Mouse (Mus musculus): ENCODE results near the gene Tmem117.

The Tmem117 gene

DNA sequence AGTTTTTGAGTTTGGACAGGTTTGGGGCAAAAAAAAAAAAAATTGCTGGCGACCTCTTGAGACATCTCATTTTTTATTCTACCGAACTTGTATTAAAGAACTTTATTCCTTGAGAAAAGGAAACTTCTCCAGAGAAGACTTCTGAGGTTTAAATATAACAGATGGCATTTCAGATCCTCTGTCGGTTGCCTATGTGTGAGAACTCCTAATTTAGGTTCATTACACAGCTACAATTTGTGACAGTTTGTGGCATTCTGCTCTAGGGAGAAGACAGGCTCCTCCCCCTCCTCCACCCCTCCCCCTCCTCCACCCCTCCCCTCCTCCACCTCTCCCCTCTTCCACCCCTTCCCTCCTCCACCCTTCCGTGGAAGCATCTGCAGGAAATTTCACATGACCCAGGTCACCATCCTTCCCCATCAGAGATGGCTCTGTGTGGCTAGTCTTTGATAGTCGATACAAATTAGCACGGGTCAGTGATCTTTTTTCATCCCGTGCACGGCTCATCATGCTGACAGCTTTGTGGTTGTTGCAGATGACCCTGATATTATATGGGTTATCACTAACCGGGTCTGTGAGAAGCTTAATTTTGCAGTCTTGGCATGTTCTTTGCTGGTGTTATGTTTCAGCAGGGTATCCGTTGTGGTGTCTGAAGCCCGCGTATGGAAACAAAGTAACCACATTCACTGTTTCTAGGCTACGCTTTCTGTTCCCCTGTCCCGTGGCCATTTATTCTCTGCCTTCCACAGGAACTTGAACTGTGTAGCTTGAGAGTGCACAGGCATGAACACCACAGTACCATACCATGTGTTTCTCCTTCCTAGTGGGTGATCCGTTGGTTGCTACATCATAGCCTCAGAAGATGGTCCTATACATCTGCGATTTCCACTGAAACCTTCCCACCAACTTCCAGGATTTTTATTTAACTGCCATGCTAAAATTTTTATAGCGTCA, 147.4 kb downstream of the Tmem117 start:
- no peak for DNase-seq

DNA sequence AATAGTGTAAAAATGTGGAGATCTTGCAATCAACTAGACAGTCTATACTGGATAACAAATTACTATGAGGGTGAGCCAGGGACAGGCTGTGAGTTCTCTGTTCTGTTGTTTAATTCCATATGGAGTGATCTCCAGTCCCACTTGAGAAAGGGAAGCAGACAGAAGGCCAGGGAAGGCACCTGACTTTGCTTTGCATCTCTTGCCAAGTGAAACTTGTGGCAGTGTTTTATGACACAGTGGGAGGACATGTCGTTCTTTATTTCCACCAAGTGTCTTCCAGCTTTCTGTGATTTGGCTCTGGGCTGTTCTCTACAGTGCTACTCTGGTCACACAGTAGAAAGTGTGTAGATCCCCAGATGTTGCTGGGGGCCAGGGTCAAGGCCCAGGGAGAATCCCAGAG, 152.5 kb downstream of the Tmem117 start:
- DNase-seq, result peak; percentile 67

DNA sequence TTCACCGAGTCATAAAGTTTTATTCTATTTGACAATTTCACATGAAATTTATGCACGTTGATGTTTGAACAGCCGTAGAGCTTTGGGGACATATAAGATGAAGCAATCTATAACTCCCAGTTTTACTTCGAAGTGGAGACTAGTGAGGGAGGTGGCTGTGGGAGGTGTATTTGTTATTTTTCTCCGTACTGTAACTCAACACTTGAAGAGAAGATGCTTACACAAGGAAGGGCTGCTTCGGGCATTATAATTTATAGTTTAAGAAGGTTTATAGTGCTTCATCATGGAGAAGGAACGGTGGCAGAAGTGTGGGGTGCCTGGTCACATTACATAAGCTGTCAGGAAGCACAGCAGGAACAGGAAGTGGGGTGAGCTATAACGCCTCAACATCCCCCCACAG, 164.4 kb downstream of the Tmem117 start:
- DNase-seq, result no peak

DNA sequence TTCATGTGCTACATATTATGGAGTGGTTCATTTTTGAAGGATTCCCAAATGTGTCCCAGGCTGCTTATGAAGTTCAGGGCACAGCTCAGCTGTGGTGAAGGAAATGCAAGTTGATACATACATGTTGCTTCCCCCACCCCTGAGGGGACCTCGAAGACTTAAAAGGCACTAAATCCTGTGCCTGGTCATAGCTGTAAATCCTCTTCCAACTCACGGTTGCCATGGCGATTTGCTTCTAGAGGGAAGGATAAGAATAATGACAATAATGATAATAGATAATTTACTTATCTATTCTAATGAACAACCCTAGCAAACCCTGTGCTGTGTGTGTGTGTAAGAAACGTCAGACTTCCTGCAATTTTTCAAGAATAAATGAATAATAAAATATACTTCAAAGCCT, 166.5 kb downstream of the Tmem117 start:
- DNase-seq, result no peak

DNA sequence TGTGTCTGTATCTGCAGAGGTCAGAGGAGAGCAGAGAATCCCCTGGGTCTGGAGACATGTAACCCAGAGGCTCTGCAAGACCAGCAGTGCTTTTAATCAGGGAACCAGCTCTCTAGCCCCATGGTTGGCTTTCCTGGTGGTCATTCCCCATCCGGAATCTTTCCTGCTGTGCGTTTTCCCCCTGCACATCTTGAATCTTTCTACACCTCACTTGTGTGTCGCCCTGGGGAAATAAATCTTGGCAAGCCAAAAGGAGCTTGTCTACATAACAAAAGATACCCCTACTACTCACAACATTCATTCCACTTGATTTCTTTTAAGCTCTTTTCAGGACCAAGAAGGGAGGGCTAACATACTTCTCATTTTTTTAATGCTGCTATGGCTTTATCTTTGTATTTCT, 169.2 kb downstream of the Tmem117 start:
- no peak for DNase-seq

DNA sequence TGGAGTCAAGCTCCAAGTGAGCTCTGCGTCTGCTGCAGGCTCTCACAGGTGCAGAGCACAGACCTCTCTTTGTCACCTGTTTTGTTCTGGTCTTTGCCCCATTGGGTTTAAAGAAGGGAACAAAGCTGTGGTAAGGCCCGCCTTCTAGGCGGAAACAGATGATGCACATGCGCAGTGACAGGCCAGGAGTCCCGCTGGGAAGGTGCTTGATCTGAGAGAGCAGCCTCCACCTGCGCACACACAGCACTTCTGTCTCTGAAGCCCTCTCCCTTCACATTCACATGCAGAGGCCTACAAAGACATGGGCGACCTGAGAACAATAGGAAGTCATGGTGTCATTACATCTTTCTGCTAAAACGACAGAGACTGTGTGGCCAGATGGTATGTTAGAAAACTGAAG, 172.4 kb downstream of the Tmem117 start:
- DNase-seq, result no peak

DNA sequence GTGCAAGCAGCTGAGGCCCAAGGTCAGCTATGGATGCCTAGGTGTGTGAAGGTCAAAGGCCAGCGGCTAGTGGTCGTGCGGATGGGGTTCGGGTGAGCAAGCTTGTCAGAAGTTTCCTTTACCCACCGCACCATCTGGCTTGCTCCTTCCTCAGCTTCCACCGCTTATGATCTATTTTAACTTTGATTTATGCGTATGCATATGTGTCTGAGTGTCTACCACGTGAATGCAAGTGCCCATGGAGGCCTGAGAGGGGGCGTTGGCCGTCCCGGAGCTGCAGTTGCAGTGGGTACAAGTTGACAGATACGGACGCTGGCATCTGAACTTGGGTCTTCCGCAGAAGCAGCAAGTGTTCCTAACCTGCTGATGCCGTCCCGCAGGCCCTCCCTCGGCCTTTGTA, 173.8 kb downstream of the Tmem117 start:
- no peak for DNase-seq

DNA sequence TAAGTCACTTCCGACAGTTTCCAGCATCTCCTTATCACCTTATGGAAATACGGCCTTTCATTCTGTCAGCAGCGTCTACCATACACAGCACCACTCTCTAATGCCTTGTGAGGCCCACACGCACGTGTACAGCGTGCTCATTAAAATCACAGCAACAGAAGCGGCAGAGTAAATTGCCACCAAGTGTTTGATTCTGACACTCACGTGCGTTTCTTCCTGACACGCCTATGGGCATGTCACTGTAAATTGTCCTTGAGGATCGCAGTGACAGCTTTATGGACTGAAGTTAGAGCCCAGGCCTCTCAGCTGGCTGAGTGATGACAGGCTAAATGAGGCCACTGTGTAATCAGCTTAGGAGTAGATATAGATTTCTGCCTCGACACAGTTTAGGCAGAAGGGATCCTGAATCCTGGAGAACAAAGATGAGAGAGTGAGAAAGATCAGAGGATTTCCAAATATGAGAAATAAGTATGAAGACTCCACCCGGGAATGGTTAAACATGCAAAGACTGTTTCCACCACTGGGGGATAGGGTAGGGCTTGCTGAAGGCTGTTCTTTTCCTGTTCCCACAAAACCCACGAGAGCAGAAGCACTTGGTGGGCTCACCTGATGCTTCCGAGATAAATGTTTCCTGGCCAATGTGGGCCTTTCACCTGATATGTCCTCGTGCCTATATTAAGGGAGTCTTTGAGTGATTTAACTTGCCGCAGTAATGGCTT, 174.8 kb downstream of the Tmem117 start:
- DNase-seq, result no peak

DNA sequence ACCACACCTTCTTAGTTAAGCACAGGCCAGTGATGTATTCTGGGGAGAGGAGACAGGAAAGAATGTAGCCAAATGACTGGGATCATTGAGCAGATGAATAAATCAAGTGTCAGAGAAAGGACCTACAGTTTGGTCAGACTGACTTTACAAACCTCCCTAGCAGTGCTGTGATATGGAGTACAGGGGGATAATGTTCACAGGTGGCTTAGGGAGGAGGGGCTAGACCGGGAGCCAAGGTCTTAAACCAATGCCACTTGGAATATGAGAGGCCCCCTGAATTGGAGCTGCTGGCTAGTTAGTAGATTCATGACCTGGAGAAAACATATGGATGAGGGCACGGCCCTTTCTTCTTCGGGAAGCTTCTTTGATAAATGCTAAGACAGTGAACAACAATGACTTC, 177.0 kb downstream of the Tmem117 start:
- DNase-seq, result no peak

DNA sequence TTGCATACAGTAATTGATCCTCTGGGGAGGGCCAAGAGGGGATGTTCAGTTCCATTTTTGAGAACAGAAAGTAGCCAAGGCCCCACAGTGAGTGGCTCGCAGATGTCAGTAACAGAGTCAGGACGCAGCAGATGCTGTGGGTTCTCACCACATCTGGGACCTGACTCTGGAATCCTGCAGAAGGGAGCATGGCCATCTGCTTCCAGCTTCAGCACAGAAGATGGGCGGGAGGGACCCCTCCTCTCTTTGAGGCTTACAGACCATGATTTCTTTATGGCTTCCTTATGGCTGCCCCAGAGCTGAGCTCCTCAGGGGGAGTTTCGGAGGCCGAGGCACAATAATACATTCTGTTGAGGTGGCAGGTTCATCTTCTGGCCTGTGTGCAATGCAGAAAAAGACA, 182.5 kb downstream of the Tmem117 start:
- DNase-seq, result no peak

DNA sequence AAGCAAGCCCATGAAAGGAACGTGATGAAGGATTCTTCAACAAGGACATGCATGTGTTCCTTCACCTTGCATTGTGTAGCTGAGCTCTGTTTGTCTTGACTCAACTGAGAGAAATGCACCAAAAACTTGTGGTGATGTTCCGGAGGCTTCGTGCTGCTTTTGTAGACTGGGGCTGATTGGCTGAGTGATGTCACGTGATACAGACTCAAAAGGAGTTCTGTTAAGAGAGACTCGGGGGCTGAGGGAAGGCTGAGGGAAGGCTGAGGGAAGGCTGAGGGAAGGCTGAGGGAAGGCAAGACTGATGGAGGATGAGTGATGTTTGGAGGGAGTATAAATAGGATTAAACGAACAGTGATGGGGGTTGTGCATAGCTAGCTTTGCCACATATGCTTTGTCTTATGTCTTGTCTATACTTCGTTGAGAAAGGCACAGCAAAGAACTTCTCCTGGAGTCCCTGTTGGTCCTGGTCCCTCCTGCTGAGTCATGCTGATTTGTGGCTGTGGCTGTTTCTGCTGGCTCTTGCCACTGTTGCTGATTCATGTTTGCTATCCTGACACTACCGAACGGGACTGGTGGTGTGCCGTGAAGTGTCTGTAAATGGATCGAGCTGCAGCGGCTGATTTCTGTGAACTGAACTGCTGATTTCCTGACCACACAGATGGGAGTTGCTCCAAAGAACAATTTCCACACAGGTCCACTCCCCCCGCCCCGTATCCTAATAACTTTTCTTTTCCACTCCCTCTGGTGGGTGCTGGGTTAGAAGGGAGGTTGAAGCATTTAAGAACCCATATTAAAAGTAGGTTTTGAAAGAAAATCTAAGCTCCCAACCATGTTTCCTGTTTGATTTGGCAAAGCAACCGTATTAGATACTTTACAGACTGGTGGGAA, 185.4 kb downstream of the Tmem117 start:
- DNase-seq, result no peak

DNA sequence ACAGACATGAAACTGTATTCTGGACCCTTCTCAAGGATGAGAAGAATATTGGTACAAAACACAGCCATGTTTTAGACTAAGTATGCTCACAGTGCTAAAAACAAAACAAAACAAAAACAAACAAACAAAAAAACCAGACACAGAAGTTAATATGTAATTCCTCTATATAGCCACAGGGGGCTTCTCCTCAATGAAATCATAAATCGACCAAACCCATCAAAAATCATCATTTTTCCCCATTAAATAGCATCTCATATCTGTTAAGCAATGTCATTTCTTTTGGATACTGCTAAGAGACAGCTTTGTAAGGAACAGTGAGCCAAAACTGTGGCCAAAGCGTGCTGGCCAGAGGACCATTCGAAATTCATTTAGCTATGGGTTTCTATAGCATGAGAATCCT, 206.6 kb downstream of the Tmem117 start:
- DNase-seq, result no peak

DNA sequence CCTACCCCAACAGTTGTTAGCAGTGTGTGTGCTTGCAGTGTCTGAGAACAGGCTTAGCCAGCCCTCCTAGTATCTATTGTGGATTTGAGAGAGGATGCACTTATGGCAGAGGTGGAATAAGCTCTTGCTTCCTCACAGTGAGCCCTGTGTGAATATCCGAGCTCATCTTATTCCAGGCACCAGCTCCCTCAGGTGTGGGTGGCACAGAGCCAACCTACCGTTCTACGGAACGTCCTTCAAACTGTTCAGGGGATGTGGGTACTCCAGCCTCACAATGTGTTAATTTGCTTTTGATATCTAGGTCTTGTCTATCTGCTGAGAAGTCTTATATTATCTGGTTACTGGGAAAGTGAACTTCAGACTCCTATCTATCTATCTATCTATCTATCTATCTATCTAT, 209.6 kb downstream of the Tmem117 start:
- no peak for DNase-seq

DNA sequence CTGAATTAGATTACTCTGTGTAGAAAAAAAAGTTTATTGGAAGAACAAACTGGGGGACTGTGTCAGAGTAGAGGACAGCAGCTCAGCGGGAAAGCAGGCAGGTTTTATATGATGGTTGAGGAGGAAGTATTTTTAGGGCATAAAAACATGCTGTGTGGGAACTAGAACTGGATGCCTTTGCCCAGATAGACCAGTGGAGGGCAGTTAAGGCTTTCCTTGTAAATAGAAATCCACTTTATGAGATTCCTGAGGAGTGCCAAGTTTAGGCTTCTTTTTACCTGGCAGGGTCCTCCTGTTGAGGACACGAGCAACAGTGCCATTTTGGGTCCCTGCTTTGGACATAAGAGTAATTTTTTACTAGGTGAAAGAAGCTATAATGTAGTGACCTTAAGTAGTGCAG, 218.5 kb downstream of the Tmem117 start:
- DNase-seq, result peak; percentile 33

DNA sequence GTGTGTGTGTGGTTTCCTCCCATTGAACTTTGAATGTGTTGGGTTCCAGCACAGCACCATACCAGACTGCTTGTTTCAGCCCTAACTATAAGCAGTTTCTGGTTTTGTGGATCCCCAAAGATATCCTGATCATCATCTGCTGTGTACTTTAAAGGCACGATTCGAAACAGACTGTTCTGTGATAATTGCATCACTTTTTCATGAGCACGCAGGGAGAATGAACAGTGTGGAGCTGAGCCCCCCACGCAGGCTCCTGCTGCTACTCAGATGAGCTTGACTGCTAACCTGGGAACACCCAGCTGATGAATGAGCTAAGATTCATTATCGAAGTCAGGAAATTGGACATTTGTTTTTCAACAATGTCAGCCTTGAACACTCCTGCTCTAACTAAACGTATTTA, 230.6 kb downstream of the Tmem117 start:
- no peak for DNase-seq

DNA sequence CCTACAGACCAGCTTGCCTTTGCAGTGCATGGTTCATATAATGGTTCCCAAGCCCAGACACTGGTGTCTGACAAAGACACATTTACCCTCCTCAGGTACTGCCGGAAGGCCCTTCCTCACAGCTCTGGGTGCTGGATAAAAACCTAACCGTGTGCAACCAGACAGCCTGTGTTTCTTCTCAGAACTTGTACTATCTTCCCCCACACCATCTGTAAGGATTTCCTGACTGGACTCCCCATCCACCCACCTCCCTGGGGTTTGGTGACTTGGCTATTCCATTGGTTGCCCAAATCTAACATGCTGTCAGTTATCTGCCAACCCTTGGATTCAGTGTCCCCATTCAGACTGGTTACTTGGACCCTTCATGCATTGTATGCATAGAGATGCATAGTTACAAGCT, 232.1 kb downstream of the Tmem117 start:
- no peak for DNase-seq

DNA sequence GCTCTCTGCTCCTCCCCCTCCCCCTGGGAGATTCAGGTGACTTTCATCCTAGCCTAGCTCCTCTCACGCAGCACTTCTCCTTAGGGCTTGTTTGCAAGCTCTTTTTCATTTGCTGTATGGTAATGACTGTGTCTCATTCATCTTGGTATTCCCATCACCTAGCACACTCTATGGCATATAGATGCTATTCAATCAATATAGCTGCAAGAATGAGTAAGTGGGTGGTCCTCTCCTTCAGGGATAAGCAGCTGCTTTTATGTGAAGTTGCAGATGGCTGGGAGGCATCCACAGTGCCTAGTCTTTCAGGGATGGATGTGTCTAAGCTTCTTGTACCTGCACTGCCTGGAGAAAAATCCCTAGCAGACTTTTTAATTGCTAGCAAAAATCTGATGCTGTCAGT, 235.1 kb downstream of the Tmem117 start:
- DNase-seq, result no peak

DNA sequence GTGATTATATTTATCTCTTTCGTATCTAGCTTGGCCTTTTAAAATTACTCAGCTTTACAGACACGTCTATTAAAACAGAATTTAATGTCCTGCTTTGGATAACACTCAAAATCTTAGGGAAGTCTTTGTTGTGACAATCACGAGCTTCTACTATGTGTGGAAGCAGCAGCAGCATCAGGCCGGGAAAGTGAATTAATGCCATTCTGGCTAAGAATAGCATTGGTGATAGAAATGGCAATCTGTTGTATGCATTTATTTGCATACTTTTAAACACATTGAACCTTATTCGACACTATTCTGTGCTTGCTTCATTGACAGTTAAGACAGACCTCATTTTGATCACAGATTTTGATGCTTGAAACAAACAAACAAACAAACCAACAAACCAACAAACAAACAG, 239.3 kb downstream of the Tmem117 start:
- no peak for DNase-seq

DNA sequence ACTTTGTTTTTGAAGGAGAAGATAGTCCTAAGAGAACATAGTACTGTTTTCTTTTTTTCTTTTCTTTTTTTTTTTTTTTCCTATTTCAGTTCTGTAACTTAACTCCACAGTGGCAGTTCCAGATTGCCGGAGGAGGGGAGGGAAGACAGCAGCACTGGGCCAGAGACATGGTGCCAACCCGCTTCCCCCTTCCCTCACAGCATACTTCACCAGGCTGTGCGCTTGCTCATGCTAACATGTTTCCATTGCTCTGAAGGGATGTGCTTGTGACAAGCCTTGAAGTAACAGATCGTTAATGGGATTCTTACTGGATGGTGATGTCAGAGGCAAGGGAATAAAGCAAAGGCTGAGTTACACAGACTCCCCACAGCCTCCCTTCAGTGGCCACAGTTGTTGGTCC, 256.0 kb downstream of the Tmem117 start:
- DNase-seq, result no peak

DNA sequence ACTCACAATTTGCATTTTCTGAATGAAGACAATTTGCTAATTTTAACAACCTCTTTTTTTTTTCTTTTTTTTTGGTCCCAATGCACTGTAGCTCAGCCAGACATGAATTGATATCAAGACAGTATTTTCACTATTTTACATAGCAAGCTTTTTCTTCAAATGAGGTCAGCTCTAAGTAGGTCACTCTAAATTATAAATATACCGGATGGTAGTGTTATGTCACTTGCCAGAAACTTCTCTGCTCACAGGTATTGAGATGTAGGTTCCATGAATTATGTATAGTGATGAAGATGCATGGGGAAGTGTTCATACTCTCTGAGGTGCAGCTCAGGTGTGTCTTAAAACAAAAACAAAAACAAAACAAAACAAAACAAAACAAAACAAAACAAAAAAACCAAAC, 264.2 kb downstream of the Tmem117 start:
- DNase-seq, result no peak

DNA sequence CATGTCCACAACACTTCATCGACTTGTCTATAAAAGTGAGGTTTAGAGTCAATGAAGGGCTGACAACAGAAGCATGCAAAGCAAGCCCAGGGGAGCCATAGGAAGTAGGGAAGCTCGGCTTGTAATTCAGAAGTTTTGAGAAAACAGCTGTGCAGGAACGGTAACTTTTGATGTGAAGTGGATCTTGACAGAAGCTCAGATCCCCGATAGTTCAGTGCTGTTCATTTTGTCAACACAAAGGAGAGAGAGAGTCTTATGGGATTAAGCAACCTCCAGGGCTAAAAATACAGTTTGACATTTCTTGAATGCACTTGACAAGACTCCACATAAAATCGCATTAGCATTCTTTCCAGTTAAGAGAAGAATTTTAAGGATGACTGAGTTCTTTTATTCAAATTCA, 265.1 kb downstream of the Tmem117 start:
- DNase-seq, result no peak

DNA sequence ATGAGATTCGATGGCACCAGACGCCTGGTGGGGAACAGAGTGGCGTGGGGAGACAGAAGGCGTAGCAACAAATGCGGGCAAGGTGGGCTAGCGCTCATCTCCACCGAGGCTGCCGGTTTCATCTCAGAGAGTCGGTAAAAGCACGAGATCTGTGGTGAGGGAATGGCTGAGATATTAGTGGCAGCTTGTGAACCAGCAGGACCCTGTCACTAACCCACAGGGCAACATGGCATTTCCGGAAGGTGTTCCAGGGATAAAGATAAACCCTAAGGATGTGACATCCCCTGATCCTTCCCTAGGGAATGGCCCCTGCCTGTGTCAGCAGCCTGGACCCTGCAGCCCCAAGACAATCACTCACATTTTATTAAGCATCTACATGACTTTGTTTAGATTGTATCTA, 266.6 kb downstream of the Tmem117 start:
- DNase-seq, result peak; percentile 92

DNA sequence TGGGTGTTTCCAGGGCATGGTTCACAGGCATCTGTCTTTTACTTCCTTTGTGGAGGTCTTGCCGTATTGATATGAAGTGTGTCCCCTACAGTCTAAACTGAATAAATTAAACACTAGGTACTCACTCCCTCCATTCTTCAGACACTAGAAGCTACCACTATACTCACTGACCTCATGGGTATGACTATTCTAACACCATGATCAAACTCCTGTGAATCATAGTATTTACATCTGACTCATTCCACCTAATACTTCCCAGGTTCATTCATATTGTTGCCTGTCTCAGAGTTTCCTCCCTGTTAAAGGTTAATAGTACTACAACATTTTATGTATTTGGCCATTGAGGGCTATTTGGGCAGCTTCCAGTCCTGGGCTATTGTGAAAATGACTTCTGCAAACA, 274.2 kb downstream of the Tmem117 start:
- DNase-seq, result no peak
